Mouse (Mus musculus) neural tube, embryonic 13.5 days (tissue): Measurements from ENCODE around the gene Ncf1. TPM values are rescaled to one million over a fixed set of nuclear protein-coding genes. Genes with fewer than 3 reads are reported as not detected.

Source experiments
- ATAC-seq: fragments of 200-750 bp; cut with Nextera tagmentation; 2 replicates; pipeline ENCODE4 v1.8.0; 2017; ENCODE audit warnings: low read depth, mild to moderate bottlenecking, moderate TSS enrichment, moderate library complexity
- H3K27ac ChIP-seq: fragments of 300-500 bp; sonication (generic); replicated peaks from 2 replicates; pipeline ENCODE4 v1.5.1; 2015; ENCODE audit warnings: moderate library complexity, mild to moderate bottlenecking, inconsistent platforms
- H3K27me3 ChIP-seq: fragments of 300-500 bp; sonication (generic); 2 replicates; pipeline ENCODE4 v1.6.1; 2015; ENCODE audit warnings: mild to moderate bottlenecking, inconsistent platforms
- H3K36me3 ChIP-seq: fragments of 300-500 bp; sonication (generic); 2 replicates; pipeline ENCODE4 v1.6.1; 2015; ENCODE audit warnings: mild to moderate bottlenecking, inconsistent platforms
- H3K4me1 ChIP-seq: fragments of 300-500 bp; sonication (generic); replicated peaks from 2 replicates; pipeline ENCODE4 v1.6.1; 2015; ENCODE audit warnings: inconsistent platforms
- H3K4me2 ChIP-seq: fragments of 300-500 bp; sonication (generic); 2 replicates; pipeline ENCODE4 v1.6.1; 2015; ENCODE audit warnings: inconsistent platforms, mild to moderate bottlenecking, moderate library complexity
- H3K4me3 ChIP-seq: fragments of 300-500 bp; sonication (generic); 2 replicates; pipeline ENCODE4 v1.5.1; 2015; ENCODE audit warnings: mild to moderate bottlenecking, inconsistent platforms
- H3K9ac ChIP-seq: fragments of 300-500 bp; sonication (generic); 2 replicates; pipeline ENCODE4 v1.6.1; 2015; ENCODE audit warnings: moderate library complexity, mild to moderate bottlenecking, inconsistent platforms
- H3K9me3 ChIP-seq: fragments of 300-500 bp; sonication (generic); 2 replicates; pipeline ENCODE4 v1.6.1; 2016; ENCODE audit warnings: inconsistent platforms
- WGBS: fragments of 180-500 bp; shearing (Covaris S2); methylation state at CpG from one replicate; pipeline ENCODE4 v1.1.7; 2015; 5-methylcytosine and 5-hydroxymethylcytosine counted together
- polyA plus RNA-seq: library from polyadenylated mRNA; unstranded; fragments of >200 nt; fragmentation: Nextera tagmentation; extraction: Ambion mirVana; gene quantifications from 2 replicates; pipeline ENCODE4 v1.2.1, GENCODE M21; 2015

Ncf1 gene
- polyA plus RNA-seq, 1 experiment from 2014 or later: 3.5 TPM

GRCm38 (mm10) chr5:134170167-134170566 lies 59.3 kb downstream of the Ncf1 start:
- peaks cover 10% of the 10 kb centered on the region for H3K4me1 ChIP-seq
- 93% methylated on average over 8 of the region's 8 CpGs for WGBS

More at GRCm38 (mm10) chr5:134170167-134170566, 59.3 kb downstream of the Ncf1 start:
- H3K27ac ChIP-seq: no peak overlapping the region
- no peak for ATAC-seq
- no peak overlapping the region for H3K4me2 ChIP-seq
- H3K27me3 ChIP-seq: no peaks in the 10 kb centered on the region
- H3K4me3 ChIP-seq: no peak overlapping the region
- no peaks in the 10 kb centered on the region for H3K9me3 ChIP-seq
- no peak overlapping the region for H3K9ac ChIP-seq
- peaks cover 29% of the 10 kb centered on the region for H3K36me3 ChIP-seq

Other genes with a start within 250 kb of the Ncf1 start
- 20.9 and 22.0 TPM in 2 replicates for gene Castor2, start 129.9 kb downstream of the Ncf1 start, polyA plus RNA-seq
- gene Rcc1l, start 52.9 kb downstream of the Ncf1 start, polyA plus RNA-seq: 14.9 and 16.6 TPM in 2 replicates
- gene Gtf2ird2, start 45.6 kb downstream of the Ncf1 start, polyA plus RNA-seq: 13.9 and 14.4 TPM in 2 replicates
- 188 and 247 TPM in 2 replicates for gene Gtf2i, start 85.1 kb upstream of the Ncf1 start, polyA plus RNA-seq
- 63.1 and 85.8 TPM in 2 replicates for gene Gtf2ird1, start 227.1 kb upstream of the Ncf1 start, polyA plus RNA-seq